Mouse (Mus musculus): ENCODE measurements at regions not wholly inside any gene's neighbourhood (a gene's known extent, or its start where the extent isn't known, plus 50 kb on each side); places are given as distances from the start of the nearest gene placed in this dataset.

GRCm38 (mm10) chr1:146356964-146357363 lies 137.6 kb upstream of the Brinp3 start:
- no peak for TF ChIP-seq POLR2A (IDR thresholded peaks at IDR 0.05; ENCODE audit: insufficient read length, low read depth)
- no peak for TF ChIP-seq SRF (IDR thresholded peaks at IDR 0.05; ENCODE audit: control insufficient read depth, insufficient read length, low read depth)
- TF ChIP-seq MAX (IDR thresholded peaks at IDR 0.05; ENCODE audit: low read depth) = no peak
- TF ChIP-seq TCF3 (IDR thresholded peaks at IDR 0.05; ENCODE audit: insufficient read length, low read depth) = no peak
- no peak for TF ChIP-seq USF1 (IDR thresholded peaks at IDR 0.05; ENCODE audit: low read depth)
- TF ChIP-seq CEBPB (IDR thresholded peaks at IDR 0.05; ENCODE audit: insufficient read depth, poor library complexity, severe bottlenecking) = no peak
